Mouse (Mus musculus): ENCODE data around the gene Hs3st3a1. TPM values are rescaled to one million over a fixed set of nuclear protein-coding genes. Genes with fewer than 3 reads are reported as not detected.

The Hs3st3a1 gene
- under 1 TPM; 0.26 to 0.38 TPM for total RNA-seq (2021)

GRCm38 (mm10) chr11:64434611-64435545, at the start of gene Hs3st3a1:
Gene Hs3st3a1, plus strand, starts transcription at chr11:64435332.
- DNase-seq = peak; percentile 58

- no peak for DNase-seq
These were observed 48.8 kb upstream of the Hs3st3a1 start for GRCm38 (mm10) chr11:64386333-64386732.

GRCm38 (mm10) chr11:64396331-64396881, 38.7 kb upstream of the Hs3st3a1 start:
- DNase-seq = peak; percentile 7

- DNase-seq = no peak
These were observed 38.2 kb upstream of the Hs3st3a1 start for GRCm38 (mm10) chr11:64396949-64397348.

GRCm38 (mm10) chr11:64397612-64398011, 37.5 kb upstream of the Hs3st3a1 start:
- DNase-seq = no peak

- no peak for DNase-seq
These were observed 34.5 kb upstream of the Hs3st3a1 start for GRCm38 (mm10) chr11:64400534-64401093.

- no peak for DNase-seq
These were observed 16.2 kb upstream of the Hs3st3a1 start for GRCm38 (mm10) chr11:64418969-64419368.

- peak; percentile 33 for DNase-seq
These were observed 647 bp downstream of the Hs3st3a1 start for GRCm38 (mm10) chr11:64435546-64436411.

- no peak for DNase-seq
These were observed 1.2 kb downstream of the Hs3st3a1 start, which contains the start of gene F930015N05Rik for GRCm38 (mm10) chr11:64436412-64436727. Gene F930015N05Rik, minus strand, starts transcription at chr11:64436653.

- no peak for DNase-seq
These were observed 1.7 kb downstream of the Hs3st3a1 start for GRCm38 (mm10) chr11:64436791-64437298.

- DNase-seq = no peak
These were observed 2.6 kb downstream of the Hs3st3a1 start for GRCm38 (mm10) chr11:64437721-64438120.

- DNase-seq = no peak
These were observed 3.8 kb downstream of the Hs3st3a1 start for GRCm38 (mm10) chr11:64438909-64439308.

GRCm38 (mm10) chr11:64442119-64442518, 7.0 kb downstream of the Hs3st3a1 start:
- peak; percentile 38 for DNase-seq

GRCm38 (mm10) chr11:64442701-64443100, 7.6 kb downstream of the Hs3st3a1 start:
- no peak for DNase-seq

- DNase-seq = no peak
These were observed 10.1 kb downstream of the Hs3st3a1 start for GRCm38 (mm10) chr11:64445227-64445626.

GRCm38 (mm10) chr11:64448586-64449315, 13.6 kb downstream of the Hs3st3a1 start:
- DNase-seq = no peak

GRCm38 (mm10) chr11:64461746-64462145, 26.6 kb downstream of the Hs3st3a1 start:
- no peak for DNase-seq

- no peak for DNase-seq
These were observed 33.6 kb downstream of the Hs3st3a1 start for GRCm38 (mm10) chr11:64468737-64469136.

GRCm38 (mm10) chr11:64470689-64471088, 35.6 kb downstream of the Hs3st3a1 start:
- no peak for DNase-seq

- DNase-seq = no peak
These were observed 38.5 kb downstream of the Hs3st3a1 start for GRCm38 (mm10) chr11:64473679-64474078.

GRCm38 (mm10) chr11:64481445-64481844, 46.3 kb downstream of the Hs3st3a1 start:
- no peak for DNase-seq
